Mouse (Mus musculus) ES-Bruce4 (cell line): ENCODE data around the gene Rimkla. TPM values are rescaled to one million over a fixed set of nuclear protein-coding genes. Genes with fewer than 3 reads are reported as not detected.

Experiments
- H3K27ac ChIP-seq: 2 replicates; pipeline ENCODE4 v1.5.1; 2012; ENCODE audit warnings: low read length, inconsistent platforms; ENCODE audit not compliant: insufficient read depth
- H3K27me3 ChIP-seq: 2 replicates; pipeline ENCODE4 v1.6.1; 2012; ENCODE audit warnings: mild to moderate bottlenecking, low read length, inconsistent platforms; ENCODE audit not compliant: control insufficient read depth, poor library complexity, insufficient read depth, severe bottlenecking
- H3K36me3 ChIP-seq: 2 replicates; pipeline ENCODE4 v1.6.1; 2012; ENCODE audit warnings: inconsistent platforms, mild to moderate bottlenecking, low read length, moderate library complexity; ENCODE audit not compliant: control insufficient read depth, poor library complexity, insufficient read depth, severe bottlenecking
- H3K4me1 ChIP-seq: one replicate; pipeline ENCODE4 v1.8.1; 2011; ENCODE audit warnings: low read length; ENCODE audit not compliant: control insufficient read depth, insufficient read depth
- H3K4me3 ChIP-seq: 2 replicates; pipeline ENCODE4 v1.5.1; 2011; ENCODE audit warnings: low read depth, mild to moderate bottlenecking, low read length
- H3K9ac ChIP-seq: 2 replicates; pipeline ENCODE4 v1.6.1; 2012; ENCODE audit warnings: low read depth, mild to moderate bottlenecking, inconsistent platforms; ENCODE audit not compliant: poor library complexity, severe bottlenecking
- H3K9me3 ChIP-seq: replicated peaks from 2 replicates; pipeline ENCODE4 v1.6.1; 2012; ENCODE audit warnings: mild to moderate bottlenecking, low read length, inconsistent platforms; ENCODE audit not compliant: control insufficient read depth, poor library complexity, insufficient read depth, severe bottlenecking
- CTCF ChIP-seq: IDR thresholded peaks from one replicate; pipeline ENCODE4 v1.8.1; 2011; ENCODE audit warnings: low read depth, low read length
- EP300 ChIP-seq: IDR thresholded peaks from 2 replicates; pipeline ENCODE4 v1.6.1; 2011; ENCODE audit warnings: low read depth, low read length; ENCODE audit not compliant: insufficient read depth
- POLR2A ChIP-seq: IDR thresholded peaks from one replicate; pipeline ENCODE4 v1.8.1; 2011; ENCODE audit warnings: low read length; ENCODE audit not compliant: insufficient read depth
- polyA plus RNA-seq: library from polyadenylated mRNA; stranded (reverse); fragments of >200 nt; gene quantifications from 2 replicates; pipeline ENCODE4 v1.2.4, GENCODE M21; 2011; ENCODE audit warnings: low read depth; ENCODE audit not compliant: missing spikeins, insufficient read depth, insufficient read length

Rimkla gene
- polyA plus RNA-seq, 1 experiment: 5.5 TPM

- H3K9ac ChIP-seq: no peak overlapping the region
- no peak for TF ChIP-seq CTCF
- TF ChIP-seq POLR2A: no peak
- no peak for TF ChIP-seq EP300
- no peaks in the 10 kb centered on the region for H3K27me3 ChIP-seq
- no peaks in the 10 kb centered on the region for H3K9me3 ChIP-seq
- no peaks in the 10 kb centered on the region for H3K4me1 ChIP-seq
- H3K4me3 ChIP-seq: no peak overlapping the region
- no peak overlapping the region for H3K27ac ChIP-seq
- H3K36me3 ChIP-seq: no peaks in the 10 kb centered on the region
Observed at GRCm38 (mm10) chr4:119463756-119464419, 28.5 kb downstream of the Rimkla start.

GRCm38 (mm10) chr4:119462858-119463755 lies 29.3 kb downstream of the Rimkla start:
- H3K27me3 ChIP-seq: no peaks in the 10 kb centered on the region
- TF ChIP-seq CTCF (no peak), EP300 (no peak), POLR2A (no peak)
- no peaks in the 10 kb centered on the region for H3K36me3 ChIP-seq
- no peak overlapping the region for H3K9ac ChIP-seq
- H3K4me3 ChIP-seq: no peak overlapping the region
- H3K9me3 ChIP-seq: no peaks in the 10 kb centered on the region
- H3K27ac ChIP-seq: no peak overlapping the region
- H3K4me1 ChIP-seq: no peaks in the 10 kb centered on the region

- H3K27ac ChIP-seq: no peak overlapping the region
- TF ChIP-seq CTCF: no peak
- TF ChIP-seq EP300: no peak
- TF ChIP-seq POLR2A: no peak
Observed at GRCm38 (mm10) chr4:119462457-119462856, 30.0 kb downstream of the Rimkla start.

GRCm38 (mm10) chr4:119460728-119461141 lies 31.7 kb downstream of the Rimkla start:
- no peaks in the 10 kb centered on the region for H3K27me3 ChIP-seq
- TF ChIP-seq POLR2A (no peak), EP300 (no peak), CTCF (no peak)
- no peak overlapping the region for H3K27ac ChIP-seq
- no peak overlapping the region for H3K9ac ChIP-seq
- H3K4me3 ChIP-seq: no peak overlapping the region
- H3K4me1 ChIP-seq: no peaks in the 10 kb centered on the region
- H3K36me3 ChIP-seq: no peaks in the 10 kb centered on the region
- no peaks in the 10 kb centered on the region for H3K9me3 ChIP-seq

More at GRCm38 (mm10) chr4:119462457-119462856, 30.0 kb downstream of the Rimkla start:
- no peaks in the 10 kb centered on the region for H3K27me3 ChIP-seq
- H3K9me3 ChIP-seq: no peaks in the 10 kb centered on the region
- no peaks in the 10 kb centered on the region for H3K36me3 ChIP-seq
- H3K9ac ChIP-seq: no peak overlapping the region
- H3K4me3 ChIP-seq: no peak overlapping the region
- no peaks in the 10 kb centered on the region for H3K4me1 ChIP-seq

- no peak for TF ChIP-seq POLR2A
- TF ChIP-seq EP300: no peak
- TF ChIP-seq CTCF: no peak
- Histone ChIP-seq H3K9me3 (no peaks in the 10 kb centered on the region), H3K4me3 (no peak overlapping the region), H3K36me3 (no peaks in the 10 kb centered on the region), H3K27me3 (no peaks in the 10 kb centered on the region), H3K9ac (no peak overlapping the region), H3K27ac (no peak overlapping the region), H3K4me1 (no peaks in the 10 kb centered on the region)
Observed at GRCm38 (mm10) chr4:119460296-119460695, 32.1 kb downstream of the Rimkla start.

GRCm38 (mm10) chr4:119453533-119453932 lies 38.9 kb downstream of the Rimkla start:
- no peak overlapping the region for H3K27ac ChIP-seq
- H3K27me3 ChIP-seq: no peaks in the 10 kb centered on the region
- H3K36me3 ChIP-seq: no peaks in the 10 kb centered on the region
- TF ChIP-seq CTCF: no peak
- TF ChIP-seq EP300: no peak
- TF ChIP-seq POLR2A: no peak
- H3K4me1 ChIP-seq: no peaks in the 10 kb centered on the region
- H3K4me3 ChIP-seq: no peak overlapping the region
- H3K9me3 ChIP-seq: no peaks in the 10 kb centered on the region
- no peak overlapping the region for H3K9ac ChIP-seq
